Mouse (Mus musculus) CH12.LX (cell line): Measurements from ENCODE around the gene Sv2b. TPM values are rescaled to one million over a fixed set of nuclear protein-coding genes. Genes with fewer than 3 reads are reported as not detected.

Source experiments
- DNase-seq: peaks from one replicate; pipeline ENCODE4 v3.0.0-alpha.2; 2013; ENCODE audit errors: extremely low read depth
- H3K27ac ChIP-seq: 2 replicates; pipeline ENCODE4 v1.5.1; 2012; ENCODE audit warnings: low read depth, mild to moderate bottlenecking, control low read depth, moderate library complexity; ENCODE audit not compliant: insufficient read depth
- H3K27me3 ChIP-seq: replicated peaks from 2 replicates; pipeline ENCODE3; 2012; ENCODE audit warnings: inconsistent platforms
- H3K36me3 ChIP-seq, 2 experiments: replicated peaks in 1 of 2; 2 replicates each; pipeline versions ENCODE3 to v1.6.1; 2012; ENCODE audit warnings: inconsistent platforms in 1 of 2, low read length in 1 of 2, mild to moderate bottlenecking in 1 of 2, mixed read lengths in 1 of 2, moderate library complexity in 1 of 2; ENCODE audit not compliant: control insufficient read depth in 1 of 2, insufficient read depth in 1 of 2
- H3K4me1 ChIP-seq, 2 experiments: 2 replicates each; pipeline ENCODE4 v1.6.1; 2012; ENCODE audit warnings: inconsistent platforms in 1 of 2, moderate library complexity in 1 of 2; ENCODE audit not compliant: insufficient read depth in 2 of 2, control insufficient read depth in 1 of 2
- H3K4me2 ChIP-seq: 2 replicates; pipeline ENCODE4 v1.6.1; 2012; ENCODE audit warnings: low read depth, mild to moderate bottlenecking, control low read depth; ENCODE audit not compliant: poor library complexity, insufficient read depth, severe bottlenecking
- H3K4me3 ChIP-seq, 3 experiments: fragments of 150-350 bp in 1 of 3; sonication (generic) in 1 of 3; replicated peaks in 1 of 3; 2 replicates each; pipeline versions ENCODE3 to v1.5.1; 2011 to 2012; ENCODE audit warnings: low read depth in 2 of 3, low read length in 2 of 3, mild to moderate bottlenecking in 2 of 3, moderate library complexity in 2 of 3, control low read depth in 1 of 3, improper control_type of control experiment in 1 of 3, inconsistent platforms in 1 of 3, mixed read lengths in 1 of 3; ENCODE audit not compliant: poor library complexity in 1 of 3
- H3K79me2 ChIP-seq: replicated peaks from 2 replicates; pipeline ENCODE4 v1.6.1; 2012; ENCODE audit warnings: mild to moderate bottlenecking, moderate library complexity; ENCODE audit not compliant: control insufficient read depth, poor library complexity, insufficient read depth, severe bottlenecking; ENCODE audit errors: extremely low read depth
- H3K9ac ChIP-seq: 2 replicates; pipeline ENCODE4 v1.6.1; 2012; ENCODE audit warnings: low read depth, mild to moderate bottlenecking, control low read depth, moderate library complexity; ENCODE audit not compliant: insufficient read depth
- H3K9me3 ChIP-seq: replicated peaks from 2 replicates; pipeline ENCODE3; 2012; ENCODE audit warnings: low read length, inconsistent platforms, mixed read lengths
- CHD1 ChIP-seq: IDR thresholded peaks from 2 replicates; pipeline ENCODE4 v1.6.1; 2012; ENCODE audit warnings: low read depth, low read length, improper control_type of control experiment, inconsistent platforms
- E2F4 ChIP-seq: IDR thresholded peaks from 2 replicates; pipeline ENCODE4 v1.6.1; 2011; ENCODE audit warnings: low read depth, low read length, improper control_type of control experiment; ENCODE audit not compliant: insufficient replicate concordance
- ELF1 ChIP-seq: IDR thresholded peaks from 2 replicates; pipeline ENCODE4 v1.6.1; 2014; ENCODE audit warnings: low read depth, mild to moderate bottlenecking, inconsistent platforms, low read length, improper control_type of control experiment
- EP300 ChIP-seq: IDR thresholded peaks from 2 replicates; pipeline ENCODE4 v1.6.1; 2011; ENCODE audit warnings: low read length, improper control_type of control experiment
- ETS1 ChIP-seq: conservative IDR thresholded peaks from 2 replicates; pipeline ENCODE4 v1.6.1; 2012; ENCODE audit warnings: low read depth, mild to moderate bottlenecking, inconsistent platforms, low read length, improper control_type of control experiment, moderate library complexity
- GABPA ChIP-seq: IDR thresholded peaks from 2 replicates; pipeline ENCODE4 v1.6.1; 2012; ENCODE audit warnings: low read depth, low read length, improper control_type of control experiment, inconsistent platforms; ENCODE audit not compliant: insufficient replicate concordance
- HCFC1 ChIP-seq: IDR thresholded peaks from 2 replicates; pipeline ENCODE4 v1.6.1; 2012; ENCODE audit warnings: low read depth, mild to moderate bottlenecking, inconsistent platforms, low read length, improper control_type of control experiment
- JUN ChIP-seq: IDR thresholded peaks from 2 replicates; pipeline ENCODE4 v1.6.1; 2011; ENCODE audit warnings: low read depth, mild to moderate bottlenecking, low read length, improper control_type of control experiment, moderate library complexity; ENCODE audit not compliant: insufficient read depth
- JUND ChIP-seq: conservative IDR thresholded peaks from 2 replicates; pipeline ENCODE4 v1.6.1; 2011; ENCODE audit warnings: low read depth, low read length, improper control_type of control experiment
- KAT2A ChIP-seq: IDR thresholded peaks from 2 replicates; pipeline ENCODE4 v1.6.1; 2012; ENCODE audit warnings: low read length, improper control_type of control experiment, inconsistent platforms; ENCODE audit not compliant: insufficient replicate concordance
- NRF1 ChIP-seq: IDR thresholded peaks from 2 replicates; pipeline ENCODE4 v1.6.1; 2014; ENCODE audit warnings: low read depth, mild to moderate bottlenecking, inconsistent platforms, low read length, improper control_type of control experiment, moderate library complexity
- RAD21 ChIP-seq: IDR thresholded peaks from 2 replicates; pipeline ENCODE4 v1.6.1; 2011; ENCODE audit warnings: low read depth, mild to moderate bottlenecking, low read length, improper control_type of control experiment, moderate library complexity
- SIN3A ChIP-seq: IDR thresholded peaks from 2 replicates; pipeline ENCODE4 v1.6.1; 2012; ENCODE audit warnings: low read length, improper control_type of control experiment, inconsistent platforms
- SMC3 ChIP-seq: IDR thresholded peaks from 2 replicates; pipeline ENCODE4 v1.6.1; 2011; ENCODE audit warnings: low read depth, low read length, improper control_type of control experiment
- TBP ChIP-seq: conservative IDR thresholded peaks from 2 replicates; pipeline ENCODE4 v1.6.1; 2011; ENCODE audit warnings: low read depth, low read length, improper control_type of control experiment
- USF1 ChIP-seq: IDR thresholded peaks from 2 replicates; pipeline ENCODE4 v1.6.1; 2014; ENCODE audit warnings: low read depth, mild to moderate bottlenecking, inconsistent platforms, low read length, improper control_type of control experiment
- ZC3H11A ChIP-seq: IDR thresholded peaks from 2 replicates; pipeline ENCODE4 v1.6.1; 2012; ENCODE audit warnings: low read depth, mild to moderate bottlenecking, inconsistent platforms, low read length, improper control_type of control experiment
- ZKSCAN1 ChIP-seq: IDR thresholded peaks from 2 replicates; pipeline ENCODE4 v1.6.1; 2012; ENCODE audit warnings: low read depth, inconsistent platforms, low read length, improper control_type of control experiment, borderline replicate concordance
- ZMIZ1 ChIP-seq: IDR thresholded peaks from 2 replicates; pipeline ENCODE4 v1.6.1; 2012; ENCODE audit warnings: low read depth, mild to moderate bottlenecking, inconsistent platforms, low read length, improper control_type of control experiment
- ZNF384 ChIP-seq: IDR thresholded peaks from 2 replicates; pipeline ENCODE4 v1.6.1; 2012; ENCODE audit warnings: low read depth, low read length, improper control_type of control experiment, inconsistent platforms
- dilution Hi-C: fragments of 300-500 bp; cut with MboI; formaldehyde crosslinking; loops from 2 replicates; pipeline ENCODE4 v1.14.3; 2020; ENCODE audit warnings: low sequenced_read_pairs; ENCODE audit not compliant: extremely low pct_unique_long_range_greater_than_20kb, extremely low pct_ligation_motif_present
- in situ Hi-C: fragments of 300-500 bp; cut with MboI; formaldehyde crosslinking; loops from 3 replicates; pipeline ENCODE4 v1.14.3; 2019; ENCODE audit warnings: low sequenced_read_pairs, low pct_ligation_motif_present, low pct_unique_long_range_greater_than_20kb, mixed read lengths
- polyA plus RNA-seq: library from polyadenylated mRNA; unstranded; fragments of >175 nt; gene quantifications from 2 replicates; pipeline ENCODE4 v1.2.1, GENCODE M21; 2012; ENCODE audit warnings: low read depth; ENCODE audit not compliant: insufficient read length
- total RNA-seq, 2 experiments: library from RNA; depleted of rRNA; stranded (reverse); fragments of 300-350 nt in 1 of 2; fragments of >200 nt in 1 of 2; gene quantifications; 2 replicates each; pipeline ENCODE4 v1.2.3; 2012 to 2014

Gene Sv2b
- total and polyA plus RNA-seq, 3 experiments, result 0.04 TPM; not detected in 2

DNA sequence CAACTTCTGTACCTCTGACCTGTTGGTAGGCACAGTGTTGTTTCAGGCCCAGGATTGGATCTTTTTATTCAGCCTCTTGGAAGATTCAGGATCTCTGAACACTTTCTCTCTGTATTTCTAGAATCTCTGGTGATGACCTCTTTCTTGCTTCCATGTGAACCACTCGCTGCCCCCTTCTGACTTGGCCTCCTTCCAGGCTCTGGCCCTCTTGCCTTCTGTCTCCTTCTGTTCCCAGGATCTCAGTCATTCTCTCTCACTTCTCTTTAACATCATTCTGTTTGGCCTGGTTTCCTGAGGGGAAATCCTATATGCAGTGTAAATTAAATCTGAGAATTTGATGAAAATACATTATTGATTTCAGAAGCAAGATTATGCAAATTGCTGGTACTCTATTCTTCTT, 205.2 kb downstream of the Sv2b start:
- H3K4me3 ChIP-seq, result no peak overlapping the region

DNA sequence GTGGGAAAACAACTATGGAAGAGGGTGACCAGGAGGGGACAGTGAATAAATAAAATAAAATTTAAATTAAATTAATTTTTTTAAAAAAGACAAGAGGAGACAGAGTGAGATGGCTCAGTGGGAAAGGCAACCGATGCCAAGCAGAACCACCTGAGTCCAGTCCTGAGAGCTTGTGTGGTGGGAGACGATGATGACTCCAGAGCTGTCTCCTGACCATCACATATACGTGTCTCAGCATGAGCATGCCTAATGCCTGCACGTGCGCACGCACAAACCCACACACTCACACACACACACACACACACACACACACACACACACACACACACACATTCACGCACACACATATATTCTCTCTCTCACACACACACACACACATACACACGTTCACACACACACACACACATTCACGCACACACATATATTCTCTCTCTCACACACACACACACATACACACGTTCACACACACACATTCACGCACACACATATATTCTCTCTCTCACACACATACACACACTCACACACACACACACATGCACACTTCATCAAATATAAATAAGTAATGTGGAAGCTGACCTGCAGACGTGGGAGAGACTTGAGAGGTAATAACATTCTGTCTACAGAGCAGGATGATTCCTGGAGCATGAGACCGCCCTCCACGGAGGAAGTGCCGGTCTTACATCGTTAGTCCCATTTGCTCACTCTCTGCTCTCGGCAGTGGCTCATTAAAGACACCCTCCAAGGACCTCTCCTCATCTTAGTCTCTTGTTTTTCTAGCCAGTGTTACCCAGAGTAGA, 206.3 kb downstream of the Sv2b start:
- peaks cover 1% of the 10 kb centered on the region for H3K27me3 ChIP-seq
- no peak overlapping the region for H3K4me2 ChIP-seq
- no peaks in the 10 kb centered on the region for H3K79me2 ChIP-seq
- TF ChIP-seq USF1 (no peak), ZKSCAN1 (no peak), EP300 (no peak), NRF1 (no peak), KAT2A (no peak), CHD1 (no peak), ZMIZ1 (no peak), SIN3A (no peak), JUN (no peak), ELF1 (no peak), ETS1 (no peak), SMC3 (no peak)
- H3K4me3 ChIP-seq, result no peak overlapping the region
- no peak for DNase-seq
- no peaks in the 10 kb centered on the region; a peak in 1 of 4 replicates for H3K4me1 ChIP-seq
- in situ Hi-C loops, result no loop called here
- H3K36me3 ChIP-seq, result no peaks in the 10 kb centered on the region
- no peaks in the 10 kb centered on the region for H3K9me3 ChIP-seq
- dilution Hi-C loops, result no loop called here
- H3K27ac ChIP-seq, result no peak overlapping the region
- no peak overlapping the region for H3K9ac ChIP-seq

More for the DNA sequence above, 205.2 kb downstream of the Sv2b start:
- Histone ChIP-seq H3K9me3 (no peaks in the 10 kb centered on the region), H3K27ac (no peak overlapping the region), H3K27me3 (peaks cover 1% of the 10 kb centered on the region), H3K79me2 (no peaks in the 10 kb centered on the region), H3K36me3 (no peaks in the 10 kb centered on the region), H3K9ac (no peak overlapping the region), H3K4me2 (no peak overlapping the region), H3K4me1 (no peaks in the 10 kb centered on the region; a peak in 1 of 4 replicates)
- dilution Hi-C loops, result no loop called here
- in situ Hi-C loops, result no loop called here
- TF ChIP-seq E2F4 (no peak), HCFC1 (no peak), KAT2A (no peak), ZMIZ1 (no peak), JUND (no peak), RAD21 (no peak), GABPA (no peak), ZC3H11A (no peak), ZNF384 (no peak), TBP (no peak)
- no peak for DNase-seq
